Mouse (Mus musculus): Measurements from ENCODE around the gene Vps36. TPM values are rescaled to one million over a fixed set of nuclear protein-coding genes. Genes with fewer than 3 reads are reported as not detected.

Vps36 gene
- total RNA-seq, 2 experiments from 2014 or later: 23.7 to 25.5 TPM

DNA sequence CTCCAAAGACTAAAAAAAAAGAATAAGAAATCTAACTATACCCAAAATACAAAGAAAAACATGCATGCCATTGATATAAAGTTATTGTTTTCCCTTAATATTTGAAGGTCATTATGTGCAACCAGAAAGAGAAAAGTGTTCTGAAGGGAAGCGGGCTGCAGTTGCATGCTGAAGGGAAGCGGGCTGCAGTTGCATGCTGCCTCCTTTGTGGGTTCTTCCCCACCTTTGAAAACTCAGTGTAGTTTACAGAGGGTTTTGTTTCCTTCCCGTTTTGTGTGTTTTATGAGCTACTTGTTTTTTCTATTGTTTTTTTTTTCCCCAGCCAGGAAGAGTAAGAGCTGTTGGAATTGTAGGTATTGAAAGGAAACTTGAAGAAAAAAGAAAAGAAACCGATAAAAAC is 14.9 kb downstream of the Vps36 start:
- no peak for DNase-seq (ENCODE audit: low spot score in 2 of 2)

DNA sequence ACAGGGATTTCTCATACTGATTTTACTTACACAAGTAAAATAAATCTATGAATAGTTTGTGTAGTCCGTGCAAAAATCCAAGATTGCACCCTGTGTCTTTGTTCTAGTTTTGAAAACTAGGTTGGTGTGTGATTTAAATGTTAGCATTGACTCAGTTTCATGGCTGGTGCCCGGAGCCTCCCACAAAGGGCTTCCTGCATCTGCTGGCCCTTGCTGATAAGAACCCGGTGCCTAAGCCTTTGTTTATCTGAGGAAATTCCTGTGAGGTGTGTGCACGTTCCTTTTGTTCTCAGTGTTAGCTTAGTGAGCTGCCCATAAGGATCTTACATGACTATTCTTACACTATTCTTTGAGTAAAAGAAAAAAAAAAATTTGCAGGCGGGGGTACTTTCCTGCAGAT is 16.4 kb downstream of the Vps36 start:
- no peak for DNase-seq (ENCODE audit: low spot score in 2 of 2)

- DNase-seq (ENCODE audit: low spot score in 2 of 2): no peak
These were observed 22.2 kb downstream of the Vps36 start for GRCm38 (mm10) chr8:22214826-22215225.

DNA sequence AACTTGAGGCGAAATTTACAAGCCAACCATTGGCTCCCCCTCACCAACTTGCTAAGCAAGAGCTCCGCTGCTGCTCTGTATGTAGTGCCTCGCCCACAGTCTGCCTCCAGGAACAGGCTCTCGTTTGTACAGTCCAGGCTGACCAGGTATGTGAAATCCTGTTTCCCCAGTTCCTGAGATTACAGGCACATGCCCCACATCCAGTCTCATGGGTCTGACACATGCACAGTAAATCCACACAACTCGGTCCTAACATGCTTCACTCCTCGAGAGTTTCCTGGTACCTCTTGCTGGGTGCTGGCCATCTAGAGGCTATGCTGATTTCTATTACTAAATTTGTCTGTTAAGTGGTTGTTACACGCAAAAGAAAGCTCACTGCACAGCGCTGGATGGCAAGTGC is 33.8 kb downstream of the Vps36 start:
- DNase-seq (ENCODE audit: low spot score in 2 of 2): no peak

- DNase-seq (ENCODE audit: low spot score in 2 of 2): no peak
These were observed 34.7 kb downstream of the Vps36 start, which contains the start of gene Thsd1 for GRCm38 (mm10) chr8:22227061-22227877. Thsd1 (plus strand) TSS chr8:22227313.

- DNase-seq (ENCODE audit: low spot score in 2 of 2): no peak
These were observed 36.0 kb downstream of the Vps36 start for GRCm38 (mm10) chr8:22228621-22229020.

GRCm38 (mm10) chr8:22242986-22243385 is 50.4 kb downstream of the Vps36 start:
- no peak for DNase-seq (ENCODE audit: low spot score in 2 of 2)

DNA sequence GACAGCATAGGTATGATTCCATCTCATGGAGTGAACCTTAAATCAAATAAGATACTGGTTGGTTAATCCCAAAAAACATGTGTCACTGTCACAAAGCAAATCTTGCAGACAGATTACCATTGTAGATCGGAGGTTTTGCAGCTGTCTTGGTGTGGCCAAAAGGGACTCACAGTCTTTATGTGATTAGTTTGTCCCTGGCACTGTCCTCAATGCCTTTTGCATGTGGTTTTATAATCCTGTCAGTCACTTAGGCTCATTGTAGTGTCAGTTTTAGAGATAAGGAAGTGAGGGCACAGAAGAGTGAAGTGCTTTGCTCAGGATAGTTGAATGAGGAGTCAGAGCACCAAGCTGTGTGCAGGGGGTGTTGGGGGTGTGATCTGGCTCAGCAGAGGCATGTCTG is 53.1 kb downstream of the Vps36 start:
- DNase-seq (ENCODE audit: low spot score in 2 of 2): no peak

GRCm38 (mm10) chr8:22247956-22248355 is 55.3 kb downstream of the Vps36 start:
- peak in 1 of 2 experiments; percentile 41 for DNase-seq (ENCODE audit: low spot score in 2 of 2)

- DNase-seq (ENCODE audit: low spot score in 2 of 2): no peak
These were observed 56.5 kb downstream of the Vps36 start for GRCm38 (mm10) chr8:22249080-22249479.

DNA sequence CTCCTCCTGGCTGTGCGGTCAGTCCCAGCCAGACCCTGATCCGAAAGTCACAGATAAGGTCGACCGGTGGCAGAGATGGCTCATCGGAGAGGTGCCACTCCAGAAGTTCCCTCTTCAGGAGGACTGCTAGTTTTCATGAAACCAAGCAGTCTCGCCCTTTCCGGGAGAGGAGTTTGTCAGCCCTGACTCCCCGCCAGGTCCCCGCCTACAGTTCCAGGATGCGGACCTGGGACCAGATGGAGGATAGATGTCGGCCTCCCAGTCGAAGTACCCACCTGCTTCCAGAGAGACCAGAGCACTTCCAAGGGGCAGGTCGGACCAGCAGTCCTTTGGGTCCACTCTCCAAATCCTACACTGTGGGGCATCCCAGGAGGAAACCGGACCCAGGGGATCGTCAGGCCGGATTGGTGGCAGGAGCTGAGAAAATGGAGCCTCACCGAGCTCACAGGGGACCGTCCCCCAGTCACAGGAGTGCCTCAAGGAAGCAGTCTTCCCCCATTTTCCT is 66.4 kb downstream of the Vps36 start:
- no peak for DNase-seq (ENCODE audit: low spot score in 2 of 2)

- DNase-seq (ENCODE audit: low spot score in 2 of 2): no peak
These were observed 66.9 kb downstream of the Vps36 start for GRCm38 (mm10) chr8:22259531-22259930.

- no peak for DNase-seq (ENCODE audit: low spot score in 2 of 2)
These were observed 67.6 kb downstream of the Vps36 start for GRCm38 (mm10) chr8:22260091-22260722.

DNA sequence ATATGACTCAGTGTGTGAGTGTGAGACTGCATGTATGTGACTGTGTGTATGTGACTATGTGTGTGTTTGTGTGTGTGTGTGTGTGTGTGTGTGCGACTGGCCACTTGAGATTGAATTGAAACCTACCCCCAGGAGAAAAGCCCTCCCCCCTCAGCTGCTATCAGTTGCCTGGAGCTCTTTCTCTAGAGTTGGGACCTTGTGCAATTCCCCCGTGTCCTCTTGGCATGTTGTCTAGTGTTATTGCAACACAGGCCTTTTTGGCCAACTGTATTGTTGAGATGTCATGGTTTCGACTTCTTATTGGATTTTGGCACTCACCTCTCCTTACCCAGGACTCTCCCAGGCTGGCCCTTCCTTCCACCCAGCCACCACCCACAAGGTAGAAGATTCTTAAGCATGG is 69.7 kb downstream of the Vps36 start:
- no peak for DNase-seq (ENCODE audit: low spot score in 2 of 2)

DNA sequence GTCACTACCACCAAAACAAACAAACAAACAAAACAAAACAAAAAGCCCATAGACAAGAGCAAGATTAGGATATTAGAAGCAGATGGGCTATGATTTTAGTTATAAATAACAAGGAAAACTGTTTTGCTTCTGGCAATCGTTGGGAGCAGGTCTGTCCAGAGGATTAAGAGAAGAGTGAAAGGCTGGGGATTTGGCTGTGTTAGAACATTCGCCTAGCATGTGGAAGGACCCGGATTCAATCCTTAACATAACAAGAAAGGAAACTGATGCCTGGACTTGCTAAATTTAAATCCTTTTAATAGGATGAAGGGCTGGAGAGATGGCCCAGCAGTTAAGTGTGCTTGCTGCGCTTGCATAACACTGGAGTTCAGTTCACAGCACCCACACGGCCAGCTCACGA is 71.7 kb downstream of the Vps36 start:
- no peak for DNase-seq (ENCODE audit: low spot score in 2 of 2)

- DNase-seq (ENCODE audit: low spot score in 2 of 2): no peak
These were observed 72.2 kb downstream of the Vps36 start for GRCm38 (mm10) chr8:22264787-22265186.

DNA sequence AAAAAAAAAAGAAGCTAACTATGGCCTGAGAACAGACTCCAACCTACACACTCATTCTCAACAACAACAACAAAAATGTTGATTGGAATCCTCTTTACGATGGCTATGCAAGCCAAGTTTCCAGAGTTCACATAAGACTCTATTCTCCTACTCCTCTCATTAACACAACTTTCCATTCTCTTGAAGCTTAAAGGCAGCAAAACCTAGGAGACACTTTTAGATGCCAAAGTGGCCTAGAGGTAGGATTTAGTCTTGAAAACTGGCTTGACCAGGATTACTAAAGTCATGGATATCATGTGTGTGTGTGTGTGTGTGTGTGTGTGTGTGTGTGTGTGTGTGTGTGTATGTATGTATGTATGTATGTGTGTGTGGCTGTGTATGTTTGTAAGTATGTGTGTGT is 72.6 kb downstream of the Vps36 start:
- DNase-seq (ENCODE audit: low spot score in 2 of 2): no peak

GRCm38 (mm10) chr8:22266809-22267208 is 74.2 kb downstream of the Vps36 start:
- no peak for DNase-seq (ENCODE audit: low spot score in 2 of 2)
